Comparison of ENCODE assay signal across 8 mouse cellular contexts in the genomic region with DNA sequence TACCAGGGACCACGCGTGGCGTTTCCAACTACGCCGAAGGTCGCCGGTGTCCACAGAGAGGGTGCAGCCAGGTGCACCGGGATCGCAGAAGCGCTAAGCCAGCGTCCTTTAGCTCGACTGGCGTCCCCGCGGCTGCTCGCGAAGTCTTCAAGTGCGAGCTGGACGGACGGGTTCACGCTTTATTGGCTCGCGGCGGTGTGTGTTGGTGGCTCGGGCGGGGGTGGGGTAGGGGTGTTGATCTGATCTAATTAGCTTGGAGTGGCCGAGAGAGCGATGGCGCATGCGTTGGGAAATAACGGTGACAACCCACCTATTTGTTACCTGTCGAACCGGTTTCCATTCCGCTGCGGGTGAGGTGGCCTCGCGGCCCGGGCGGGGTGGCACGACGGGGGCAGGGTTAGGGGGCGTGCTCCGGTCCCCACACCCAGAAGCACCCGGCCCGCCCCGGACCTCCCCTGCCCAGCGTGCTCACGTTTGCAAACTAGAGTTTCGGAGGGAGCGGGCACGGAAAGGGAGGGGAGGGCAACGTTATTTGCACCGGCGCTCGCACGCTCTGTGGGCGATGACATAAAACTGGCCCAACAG. TPM values are rescaled to one million over a fixed set of nuclear protein-coding genes. Genes with fewer than 3 reads are reported as not detected.
DNase-seq lines count a peak whose midpoint lies in the region; ATAC-seq and TF ChIP-seq lines count a peak whose summit lies in the region.

A gene (minus strand): TSS at position 190 of the 585 bp plus-strand sequence.

- intact Hi-C loops in gastrocnemius, postnatal 14 days (cut with DNase I; ENCODE audit: low total_unique reads), result no loop called here
- intact Hi-C loops in gastrocnemius, postnatal 36 days (cut with DNase I), result no loop called here

- peaks cover 16% of the 10 kb centered on the region; the same call in 1 of the 2 replicates for H3K27me3 ChIP-seq in thymus, adult 2 months (ENCODE audit: control insufficient read depth, insufficient read depth, low read length)
- peaks cover 68% of the 10 kb centered on the region for H3K27me3 ChIP-seq in forebrain, embryonic 16.5 days (replicated peaks; ENCODE audit: control insufficient read depth, insufficient read depth, low read length)

- peaks cover 9% of the 10 kb centered on the region for H3K4me1 ChIP-seq in thymus, adult 2 months (replicated peaks; ENCODE audit: control insufficient read depth, insufficient read depth, low read length)
- peaks cover 12% of the 10 kb centered on the region for H3K4me1 ChIP-seq in forebrain, embryonic 16.5 days (replicated peaks; ENCODE audit: control insufficient read depth, insufficient read depth, low read length)

- TF ChIP-seq CTCF in thymus, adult 2 months (IDR thresholded peaks at IDR 0.05; ENCODE audit: borderline replicate concordance, control insufficient read depth, extremely low read depth, insufficient read depth, low read length, poor library complexity), result no peak

- no peak for DNase-seq in thymus, adult 2 months
- DNase-seq in thymus, adult 18-20 months, result no peak
- peak; percentile 78 for DNase-seq in kidney, postnatal 10 days
- peak; percentile 77 to 89 for DNase-seq in lung, postnatal 4 days
- DNase-seq in urinary bladder, postnatal 25 days (ENCODE audit: low spot score), result peak; percentile 68
- no peak for DNase-seq in gastrocnemius, postnatal 14 days
- no peak for DNase-seq in gastrocnemius, postnatal 36 days

- H3K27ac ChIP-seq in thymus, adult 2 months (ENCODE audit: control insufficient read depth, insufficient read depth, low read length), result no peak within 1 kb of the TSS
- no peak within 1 kb of the TSS for H3K27ac ChIP-seq in forebrain, embryonic 16.5 days (ENCODE audit: low read length)

- no peaks in the 10 kb centered on the region for H3K36me3 ChIP-seq in thymus, adult 2 months (ENCODE audit: control insufficient read depth, insufficient read depth, low read length)
- no peaks in the 10 kb centered on the region for H3K36me3 ChIP-seq in forebrain, embryonic 16.5 days (ENCODE audit: control insufficient read depth, insufficient read depth)

- H3K9me3 ChIP-seq in forebrain, embryonic 16.5 days (ENCODE audit: control insufficient read depth, low read length), result no peaks in the 10 kb centered on the region

- WGBS in thymus, adult 2 months, result 3% methylated on average over 57 of the region's 57 CpGs
- WGBS in forebrain, embryonic 16.5 days, result under 1% methylated on average over 57 of the region's 57 CpGs

- peak within 1 kb of the TSS; percentile 58 for H3K4me2 ChIP-seq in forebrain, embryonic 16.5 days (ENCODE audit: low read length)

- TF ChIP-seq POLR2A in thymus, adult 2 months (IDR thresholded peaks at IDR 0.05; ENCODE audit: control insufficient read depth, extremely low read depth, insufficient read depth, low read length, poor library complexity), result no peak

- peak within 1 kb of the TSS; percentile 0; the same call in 1 of the 2 replicates for H3K4me3 ChIP-seq in thymus, adult 2 months (ENCODE audit: control insufficient read depth, insufficient read depth, low read length)
- H3K4me3 ChIP-seq in forebrain, embryonic 16.5 days (replicated peaks; ENCODE audit: low read length), result peak within 1 kb of the TSS; percentile 32

- H3K9ac ChIP-seq in forebrain, embryonic 16.5 days (replicated peaks; ENCODE audit: low read depth, low read length), result no peak within 1 kb of the TSS

- ATAC-seq in forebrain, embryonic 16.5 days, result no peak

RNA-seq across cellular contexts. Expression of the gene that starts here (rescaled TPM):
- 1.4 and 1.9 TPM in 2 replicates for polyA plus RNA-seq in thymus, adult 2 months (2012; rRNA removed)
- polyA plus RNA-seq in forebrain, embryonic 16.5 days (2015; fragmentation: Nextera tagmentation; extraction: Ambion mirVana), result 0.08 and 0.09 TPM in 2 replicates
- not detected for total RNA-seq in gastrocnemius, postnatal 14 days (2021)
- not detected for total RNA-seq in gastrocnemius, postnatal 36 days (2021)

Comparison
In these comparisons a context has a peak if more than half of its experiments do, and no peak if none do; other contexts are left out.
1. DNase-seq: peak in kidney, postnatal 10 days (single experiment), lung, postnatal 4 days (2 of 2) and urinary bladder, postnatal 25 days (single experiment); none in thymus, adult 2 months (single experiment), thymus, adult 18-20 months (0 of 2), gastrocnemius, postnatal 14 days (single experiment) and gastrocnemius, postnatal 36 days (0 of 2).